Mouse (Mus musculus) cerebellum, postnatal 25 days (tissue): Measurements from ENCODE around the gene Ang2.

Experiments
- DNase-seq, 2 experiments: peaks; one replicate each; pipeline ENCODE4 v3.0.0; 2021; ENCODE audit warnings: mixed read lengths in 2 of 2

Ang2 gene

DNA sequence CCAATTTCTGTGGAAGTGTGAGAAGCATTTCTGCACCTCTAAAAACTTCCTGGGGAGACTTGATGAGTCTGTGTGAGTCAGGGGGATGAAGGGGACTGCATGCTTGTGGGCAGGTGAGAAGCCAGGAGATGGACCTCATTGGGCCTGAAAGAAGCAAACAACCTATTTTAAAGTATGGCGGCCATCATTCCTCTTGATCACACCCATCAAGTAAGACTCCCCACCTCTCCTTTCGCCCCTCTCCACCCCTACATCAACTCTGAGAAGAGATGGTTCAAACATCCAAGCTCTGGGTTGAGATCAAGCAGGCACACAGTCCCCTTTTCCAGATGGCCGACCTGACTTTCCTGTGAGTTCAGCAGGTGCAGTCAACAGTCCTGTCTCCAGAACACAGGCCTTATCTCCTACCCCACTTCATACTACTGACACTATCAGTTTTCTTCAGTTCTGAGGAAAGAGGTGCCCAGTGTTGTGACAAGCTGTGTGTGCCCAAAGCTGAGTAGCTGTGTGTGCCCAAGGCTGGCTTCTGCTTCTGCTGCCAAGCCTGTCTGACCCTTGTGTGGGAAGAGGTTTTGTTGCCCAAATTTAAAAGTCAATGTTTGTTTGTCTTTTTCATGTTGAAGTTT is 48.6 kb downstream of the Ang2 start:
- DNase-seq, result no peak

- no peak for DNase-seq
Observed at GRCm38 (mm10) chr14:51149164-51149563, 49.8 kb downstream of the Ang2 start.

DNA sequence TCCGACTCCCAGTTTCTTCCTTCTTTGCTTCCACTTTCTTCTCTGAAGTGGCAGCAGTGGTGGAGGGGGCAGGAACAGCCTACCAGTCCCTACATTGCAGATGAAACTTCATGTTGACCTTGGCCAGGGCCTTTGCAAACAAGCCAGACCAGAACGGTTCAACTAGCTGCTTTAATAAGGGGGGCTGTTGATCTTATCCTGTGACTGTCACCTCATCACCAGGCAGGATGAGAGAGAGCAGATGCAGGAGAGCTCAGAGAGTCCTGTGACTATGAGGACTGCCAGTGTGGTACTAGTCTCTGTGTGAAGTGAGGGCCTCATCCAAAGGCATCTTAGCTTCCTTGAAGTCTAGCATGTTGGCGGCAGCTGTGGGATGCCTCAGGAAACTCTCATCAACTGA is 50.9 kb downstream of the Ang2 start:
- no peak for DNase-seq

DNA sequence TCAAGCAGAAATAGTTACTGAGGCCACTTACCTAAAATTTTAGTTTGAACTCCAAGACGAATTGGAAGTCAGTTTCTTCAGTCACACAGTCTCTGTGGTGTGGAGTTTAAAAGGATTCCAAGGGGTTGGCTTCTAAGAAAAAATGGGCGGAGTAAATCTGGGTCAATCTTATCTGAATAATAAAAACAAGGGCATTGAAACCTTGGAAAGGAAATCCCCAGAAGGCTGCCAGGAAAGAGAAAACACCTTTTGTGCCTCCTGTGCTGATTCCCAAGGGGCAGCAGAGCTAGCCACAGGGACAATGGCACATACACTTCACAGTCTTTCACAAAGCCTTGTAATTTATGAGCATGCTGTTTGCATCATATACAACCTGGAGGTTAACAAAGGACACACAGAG is 52.3 kb downstream of the Ang2 start, which contains the start of gene Rnase1:
TSS of gene Rnase1 (minus strand) at position 101 of the 400 bp plus-strand sequence.
- no peak for DNase-seq

DNA sequence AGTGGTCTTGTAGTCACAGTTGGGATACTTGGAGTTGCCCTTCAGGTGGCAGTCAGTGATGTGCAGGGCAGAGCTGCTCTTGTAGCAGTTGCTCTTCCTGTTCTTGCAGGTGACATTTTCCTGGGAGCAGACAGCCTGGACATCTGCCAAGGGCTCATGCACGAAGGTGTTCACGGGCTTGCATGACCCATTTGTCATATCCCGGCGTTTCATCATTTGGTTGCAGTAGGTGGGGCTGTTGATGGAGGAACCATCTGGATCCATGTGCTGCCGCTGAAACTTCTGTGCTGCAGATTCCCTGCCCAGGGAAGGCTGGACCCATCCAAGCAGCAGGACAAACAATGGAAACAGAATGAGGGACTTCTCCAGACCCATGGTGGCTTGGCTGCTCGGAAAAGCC is 53.4 kb downstream of the Ang2 start:
- DNase-seq, result peak; percentile 17 to 53
